ENCODE assay signal across 9 mouse cellular contexts in genomic region chr3:51611972-51612371, GRCm38 (mm10). TPM values are rescaled to one million over a fixed set of nuclear protein-coding genes. Genes with fewer than 3 reads are reported as not detected.
DNase-seq lines count a peak whose midpoint lies in the region; ATAC-seq and TF ChIP-seq lines count a peak whose summit lies in the region.
"Had no signal": no experiment of that assay in that cellular context is flagged by ENCODE, and none has a peak within 500 bp of the region (broad histone marks: within the 10 kb centered on the region; RNA-seq: fewer than 3 reads in every experiment).

No protein-coding gene starts in this region.

- no peaks in the 10 kb centered on the region for H3K36me3 ChIP-seq in stomach, postnatal 0 days (ENCODE audit: control insufficient read depth, insufficient read depth, low read length)
- H3K36me3 ChIP-seq: limb, embryonic 15.5 days had no signal

- H3K9me3 ChIP-seq in stomach, postnatal 0 days (ENCODE audit: control insufficient read depth, low read length): no peaks in the 10 kb centered on the region
- H3K9me3 ChIP-seq: limb, embryonic 15.5 days had no signal

- peak; percentile 38 for DNase-seq in CD4-positive, CD25-positive, alpha-beta regulatory T cell, adult 2 months (ENCODE audit: low read depth, low spot score)
- DNase-seq in cerebellum, adult 8-10 months: peak; percentile 12
- DNase-seq in heart, postnatal 4 days: peak; percentile 81
- DNase-seq in layer of hippocampus, postnatal 10 days (ENCODE audit: low spot score in 2 of 2): peak; percentile 46 to 52
- DNase-seq in stomach, postnatal 0 days (ENCODE audit: low spot score): peak; percentile 62

- H3K27ac ChIP-seq in stomach, postnatal 0 days (replicated peaks): no peak overlapping the region
- H3K27ac ChIP-seq: limb, embryonic 15.5 days had no signal

- H3K4me1 ChIP-seq in stomach, postnatal 0 days (replicated peaks; ENCODE audit: control insufficient read depth, insufficient read depth): no peaks in the 10 kb centered on the region

- WGBS in stomach, postnatal 0 days: 6% methylated on average over 6 of the region's 6 CpGs

- H3K4me3 ChIP-seq in stomach, postnatal 0 days (ENCODE audit: low read depth, low read length): no peak overlapping the region
- H3K4me3 ChIP-seq: limb, embryonic 15.5 days had no signal

- no peak overlapping the region for H3K4me2 ChIP-seq in stomach, postnatal 0 days (replicated peaks; ENCODE audit: low read depth)
- H3K4me2 ChIP-seq: limb, embryonic 15.5 days had no signal

- no peak overlapping the region for H3K9ac ChIP-seq in stomach, postnatal 0 days (ENCODE audit: low read length)
- H3K9ac ChIP-seq: limb, embryonic 15.5 days had no signal

- peak; percentile 77 for TF ChIP-seq CTCF in stomach, postnatal 0 days (IDR thresholded peaks at IDR 0.05; ENCODE audit: low read depth)

- no peak for ATAC-seq in CD4-positive, CD25-positive, alpha-beta regulatory T cell, adult 4 months
- ATAC-seq in frontal cortex, adult (ENCODE audit: low TSS enrichment): peak; percentile 88
- ATAC-seq in megakaryocyte, adult 5-6 weeks (ENCODE audit: poor library complexity, severe bottlenecking): peak; percentile 86
- peak; percentile 75; the same call in 1 of the 2 replicates for ATAC-seq in stomach, postnatal 0 days (ENCODE audit: low FRiP score, low TSS enrichment)

- no peak for TF ChIP-seq EP300 in stomach, postnatal 0 days (optimal IDR thresholded peaks at IDR 0.05)

- no peaks in the 10 kb centered on the region for H3K27me3 ChIP-seq in stomach, postnatal 0 days (ENCODE audit: control insufficient read depth, insufficient read depth, low read length)
- H3K27me3 ChIP-seq: limb, embryonic 15.5 days had no signal

RNA-seq across cellular contexts. Expression of gene Mgst2, which starts 48.2 kb away (rescaled TPM):
- polyA plus RNA-seq in CD4-positive, CD25-positive, alpha-beta regulatory T cell, adult 4 months (2017; shearing (Covaris generic)): 100 to 1,000 TPM; 175 to 223 TPM
- 1 to 10 TPM; 1.6 TPM for total RNA-seq in heart, postnatal 4 days (2021)
- total RNA-seq in layer of hippocampus, postnatal 10 days (2021): under 1 TPM; 0.60 to 0.87 TPM
- 66.9 and 85.5 TPM in 2 replicates for total RNA-seq in megakaryocyte, adult 5-6 weeks (2015)
- 38.3 and 40.8 TPM in 2 replicates for total RNA-seq in megakaryocyte, adult 5-6 weeks (2017)
- 264 and 268 TPM in 2 replicates for polyA plus RNA-seq in stomach, postnatal 0 days (2015; fragmentation: Nextera tagmentation; extraction: Ambion mirVana)

RNA-seq across cellular contexts. Expression of gene Setd7, which starts 51.3 kb away (rescaled TPM):
- 10 to 100 TPM in 1 of 2 experiments, 1 to 10 TPM in 1; 9.6 to 10.3 TPM for polyA plus RNA-seq in CD4-positive, CD25-positive, alpha-beta regulatory T cell, adult 4 months (2017; shearing (Covaris generic))
- total RNA-seq in heart, postnatal 4 days (2021): 10 to 100 TPM; 54.0 to 58.7 TPM
- 10 to 100 TPM; 56.2 to 62.3 TPM for total RNA-seq in layer of hippocampus, postnatal 10 days (2021)
- total RNA-seq in megakaryocyte, adult 5-6 weeks (2015): 20.5 and 21.7 TPM in 2 replicates
- 15.0 and 23.1 TPM in 2 replicates for total RNA-seq in megakaryocyte, adult 5-6 weeks (2017)
- polyA plus RNA-seq in stomach, postnatal 0 days (2015; fragmentation: Nextera tagmentation; extraction: Ambion mirVana): 1.5 and 1.8 TPM in 2 replicates

Comparison
In these comparisons a context has a peak if more than half of its experiments do, and no peak if none do; other contexts are left out.
1. DNase-seq: peak in every context shown above with its lines; median percentile 81 in heart, postnatal 4 days; 62 in stomach, postnatal 0 days; 49 in layer of hippocampus, postnatal 10 days; 38 in CD4-positive, CD25-positive, alpha-beta regulatory T cell, adult 2 months; 12 in cerebellum, adult 8-10 months.
2. RNA of gene Mgst2, which starts 48.2 kb away (total RNA-seq): 38.3 to 85.5 TPM in megakaryocyte, adult 5-6 weeks; 1.6 TPM in heart, postnatal 4 days and 0.60 to 0.87 TPM in layer of hippocampus, postnatal 10 days; every median in the first group is over 10 times any median in the second.